Comparison of ENCODE assay signal across 20 mouse cellular contexts in the genomic region with DNA sequence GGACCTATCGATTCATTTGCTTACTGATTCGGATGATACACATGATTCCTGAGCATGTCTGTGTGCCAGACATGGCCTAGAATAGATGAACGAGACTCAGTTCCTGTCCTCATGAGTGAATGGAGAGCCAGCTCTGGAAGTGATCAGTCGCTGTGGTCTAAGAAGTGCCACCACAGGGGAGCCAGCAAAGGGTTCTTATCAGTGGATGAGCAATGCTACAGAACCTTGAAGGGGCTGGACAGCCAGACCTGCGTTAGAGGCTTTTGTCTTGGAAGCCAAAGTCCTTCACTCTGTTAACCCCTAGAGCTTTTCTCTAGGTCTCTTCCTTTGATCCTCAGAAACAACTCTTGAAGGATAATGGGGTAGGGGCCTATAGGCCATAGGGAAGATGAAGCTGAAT.
"Had no signal": no experiment of that assay in that cellular context is flagged by ENCODE, and none has a peak within 500 bp of the region (broad histone marks: within the 10 kb centered on the region; RNA-seq: fewer than 3 reads in every experiment).

No protein-coding gene starts in this region.

- H3K27ac ChIP-seq: heart, embryonic 10.5 days; hindbrain, embryonic 13.5 days; hindbrain, embryonic 15.5 days; hindbrain, postnatal 0 days; kidney, embryonic 15.5 days; kidney, postnatal 0 days; limb, embryonic 10.5 days; limb, embryonic 12.5 days had no signal

- H3K36me3 ChIP-seq: heart, embryonic 10.5 days; heart, embryonic 12.5 days; hindbrain, embryonic 13.5 days; hindbrain, embryonic 15.5 days; kidney, embryonic 15.5 days; limb, embryonic 10.5 days; limb, embryonic 12.5 days had no signal

- H3K9ac ChIP-seq: forebrain, postnatal 0 days; heart, embryonic 12.5 days; hindbrain, embryonic 13.5 days; hindbrain, embryonic 15.5 days; kidney, embryonic 15.5 days; limb, embryonic 12.5 days had no signal

- H3K9me3 ChIP-seq: heart, embryonic 10.5 days; heart, embryonic 12.5 days; hindbrain, embryonic 13.5 days; hindbrain, embryonic 15.5 days; kidney, embryonic 15.5 days; limb, embryonic 10.5 days; limb, embryonic 12.5 days had no signal

- H3K4me1 ChIP-seq: heart, embryonic 10.5 days; heart, embryonic 12.5 days; hindbrain, embryonic 13.5 days; hindbrain, embryonic 15.5 days; kidney, embryonic 15.5 days had no signal

- ATAC-seq: forebrain, postnatal 0 days; hindbrain, postnatal 0 days; intestine, embryonic 16.5 days had no signal

- H3K4me3 ChIP-seq: heart, embryonic 10.5 days; heart, embryonic 12.5 days; hindbrain, embryonic 13.5 days; hindbrain, embryonic 15.5 days; kidney, embryonic 15.5 days; limb, embryonic 10.5 days; limb, embryonic 12.5 days had no signal

- H3K4me2 ChIP-seq: heart, embryonic 12.5 days; hindbrain, embryonic 13.5 days; hindbrain, embryonic 15.5 days; kidney, embryonic 15.5 days; limb, embryonic 12.5 days had no signal

- DNase-seq: forebrain, postnatal 0 days; gastrocnemius, postnatal 14 days; heart, adult 18-20 months; kidney, adult 11 months; kidney, adult 2 months; kidney, adult 9 months; kidney, postnatal 14 days; kidney, postnatal 36 days; layer of hippocampus, adult 9-11 months; layer of hippocampus, postnatal 36 days had no signal
